Comparison of ENCODE assay signal across 26 mouse cellular contexts in the genomic region with DNA sequence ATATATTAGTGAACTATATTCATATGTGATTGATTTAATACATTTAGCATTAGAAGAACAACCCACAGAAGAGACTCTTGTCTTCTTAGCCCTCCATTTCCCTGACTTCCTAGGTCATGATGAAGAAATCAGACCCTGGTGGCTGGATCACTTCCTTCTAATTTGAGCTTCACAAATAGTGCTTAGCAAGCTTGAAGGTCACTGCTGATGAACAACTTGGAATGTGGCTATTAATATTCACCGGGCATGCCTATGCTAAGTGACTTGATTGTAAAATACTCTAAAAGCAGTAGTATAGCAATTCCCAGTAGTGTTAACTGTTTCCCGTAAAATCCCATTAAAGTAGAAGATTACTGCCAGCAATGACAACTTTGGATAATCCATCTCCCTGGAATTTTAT. TPM values are rescaled to one million over a fixed set of nuclear protein-coding genes. Genes with fewer than 3 reads are reported as not detected.
DNase-seq lines count a peak whose midpoint lies in the region; ATAC-seq and TF ChIP-seq lines count a peak whose summit lies in the region.
"Had no signal": no experiment of that assay in that cellular context is flagged by ENCODE, and none has a peak within 500 bp of the region (broad histone marks: within the 10 kb centered on the region; RNA-seq: fewer than 3 reads in every experiment).

No protein-coding gene starts in this region.

- no peak for TF ChIP-seq CTCF in heart, adult 2 months (IDR thresholded peaks at IDR 0.05)
- no peak for TF ChIP-seq CTCF in kidney, adult 2 months (conservative IDR thresholded peaks at IDR 0.05; ENCODE audit: insufficient read depth, insufficient read length, low read depth, low read length)
- TF ChIP-seq CTCF in brain, embryonic 14.5 days (IDR thresholded peaks at IDR 0.05; ENCODE audit: borderline replicate concordance, extremely low read depth, insufficient read depth, insufficient read length): no peak

- 59% methylated on average over 2 of the region's 2 CpGs for WGBS in heart, embryonic 16.5 days
- 53% methylated on average over 2 of the region's 2 CpGs for whole genome bisulfite sequencing in heart, adult 2 months
- WGBS in kidney, adult 2 months: 56% methylated on average over 2 of the region's 2 CpGs

- ATAC-seq in heart, embryonic 16.5 days (replicated peaks; ENCODE audit: extremely low read depth, insufficient read depth, low FRiP score): 0 out of 2 replicates have a peak, but pooled peaks have one; percentile 23
- ATAC-seq: CD4-positive, CD25-positive, alpha-beta regulatory T cell, adult 4 months; forebrain, embryonic 14.5 days; forebrain, postnatal 0 days; hindbrain, postnatal 0 days; inflammation-experienced regulatory T-cells, adult 6 months; intestine, embryonic 16.5 days had no signal

- no peak for TF ChIP-seq EP300 in heart, adult 2 months (IDR thresholded peaks at IDR 0.05; ENCODE audit: insufficient read depth, low read depth, low read length)

- no peak for TF ChIP-seq POLR2A in heart, adult 2 months (IDR thresholded peaks at IDR 0.05; ENCODE audit: insufficient read depth, low read depth, low read length)
- TF ChIP-seq POLR2A in kidney, adult 2 months (IDR thresholded peaks at IDR 0.05; ENCODE audit: low read depth, low read length): no peak
- TF ChIP-seq POLR2A in brain, embryonic 14.5 days (IDR thresholded peaks at IDR 0.05; ENCODE audit: borderline replicate concordance, extremely low read depth, insufficient read depth, insufficient read length, poor library complexity, severe bottlenecking): no peak

- H3K4me2 ChIP-seq in heart, embryonic 16.5 days (ENCODE audit: low read depth, low read length): no peak overlapping the region
- H3K4me2 ChIP-seq: embryonic facial prominence, embryonic 12.5 days; embryonic facial prominence, embryonic 15.5 days; heart, embryonic 13.5 days; hindbrain, embryonic 14.5 days had no signal

- peak overlapping the region; percentile 18; the same call in 1 of the 2 replicates for H3K27ac ChIP-seq in heart, embryonic 16.5 days (ENCODE audit: low read length)
- no peak overlapping the region for H3K27ac ChIP-seq in heart, adult 2 months
- no peak overlapping the region for H3K27ac ChIP-seq in kidney, adult 2 months (ENCODE audit: insufficient read depth, low read depth, low read length)
- H3K27ac ChIP-seq: embryonic facial prominence, embryonic 12.5 days; embryonic facial prominence, embryonic 15.5 days; heart, embryonic 10.5 days; heart, embryonic 13.5 days; hindbrain, embryonic 14.5 days; hindbrain, postnatal 0 days had no signal

- DNase-seq in heart, adult 2 months: no peak
- peak; percentile 44 for DNase-seq in kidney, adult 2 months
- DNase-seq in kidney, postnatal 10 days: no peak
- DNase-seq in brain, embryonic 14.5 days (ENCODE audit: low read depth): peak; percentile 18
- peak; percentile 65 for DNase-seq in skeletal muscle tissue, adult 2 months (ENCODE audit: low read depth, low spot score)
- DNase-seq: adrenal gland, adult 2 months; adrenal gland, postnatal 14 days; cerebellum, adult 2 months; cerebellum, adult 9-11 months; cerebellum, postnatal 25 days; forebrain, postnatal 0 days; gastrocnemius, postnatal 14 days; heart, postnatal 4 days had no signal

- no peak overlapping the region for H3K4me3 ChIP-seq in heart, embryonic 16.5 days (ENCODE audit: low read length)
- H3K4me3 ChIP-seq in heart, adult 2 months: no peak overlapping the region
- no peak overlapping the region for H3K4me3 ChIP-seq in kidney, adult 2 months (ENCODE audit: insufficient read depth, low read depth, low read length)
- H3K4me3 ChIP-seq: embryonic facial prominence, embryonic 12.5 days; embryonic facial prominence, embryonic 15.5 days; heart, embryonic 10.5 days; heart, embryonic 13.5 days had no signal

- no peaks in the 10 kb centered on the region; the same call in 1 of the 2 replicates for H3K4me1 ChIP-seq in heart, embryonic 16.5 days (ENCODE audit: control insufficient read depth, insufficient read depth, low read length)
- no peaks in the 10 kb centered on the region; the same call in 1 of the 2 replicates for H3K4me1 ChIP-seq in heart, adult 2 months (ENCODE audit: control insufficient read depth, insufficient read depth, low read length)
- no peaks in the 10 kb centered on the region for H3K4me1 ChIP-seq in kidney, adult 2 months (ENCODE audit: control insufficient read depth, insufficient read depth, low read length)
- H3K4me1 ChIP-seq: embryonic facial prominence, embryonic 12.5 days; embryonic facial prominence, embryonic 15.5 days had no signal

- no peaks in the 10 kb centered on the region for H3K27me3 ChIP-seq in heart, embryonic 16.5 days (ENCODE audit: control insufficient read depth, insufficient read depth, low read length)
- no peaks in the 10 kb centered on the region for H3K27me3 ChIP-seq in heart, adult 2 months (ENCODE audit: control insufficient read depth, insufficient read depth, low read length)
- no peaks in the 10 kb centered on the region for H3K27me3 ChIP-seq in kidney, adult 2 months (replicated peaks; ENCODE audit: control insufficient read depth, insufficient read depth, low read length)
- H3K27me3 ChIP-seq: embryonic facial prominence, embryonic 12.5 days; embryonic facial prominence, embryonic 15.5 days; heart, embryonic 13.5 days had no signal

- no peaks in the 10 kb centered on the region for H3K79me2 ChIP-seq in heart, adult 2 months (replicated peaks; ENCODE audit: control insufficient read depth, insufficient read depth, low read length)

- H3K36me3 ChIP-seq in heart, embryonic 16.5 days (ENCODE audit: control insufficient read depth, insufficient read depth): no peaks in the 10 kb centered on the region
- H3K36me3 ChIP-seq in heart, adult 2 months (ENCODE audit: control insufficient read depth, insufficient read depth, low read length): no peaks in the 10 kb centered on the region
- no peaks in the 10 kb centered on the region for H3K36me3 ChIP-seq in kidney, adult 2 months (ENCODE audit: control insufficient read depth, insufficient read depth, low read length)
- H3K36me3 ChIP-seq: embryonic facial prominence, embryonic 12.5 days; embryonic facial prominence, embryonic 15.5 days; heart, embryonic 10.5 days; heart, embryonic 13.5 days had no signal

- no peak overlapping the region for H3K9ac ChIP-seq in heart, embryonic 16.5 days (ENCODE audit: low read length)
- no peak overlapping the region for H3K9ac ChIP-seq in heart, adult 2 months (ENCODE audit: low read depth, low read length)
- H3K9ac ChIP-seq: embryonic facial prominence, embryonic 12.5 days; embryonic facial prominence, embryonic 15.5 days; forebrain, postnatal 0 days; heart, embryonic 13.5 days; hindbrain, embryonic 14.5 days had no signal

- intact Hi-C loops in heart, adult 2 months (cut with DNase I): no loop called here

- no peaks in the 10 kb centered on the region for H3K9me3 ChIP-seq in heart, embryonic 16.5 days (replicated peaks; ENCODE audit: control insufficient read depth, low read length)
- H3K9me3 ChIP-seq: embryonic facial prominence, embryonic 12.5 days; embryonic facial prominence, embryonic 15.5 days; heart, embryonic 10.5 days; heart, embryonic 13.5 days had no signal

RNA-seq across cellular contexts. Expression of gene Myl1, which starts 30.3 kb away (rescaled TPM):
- polyA plus RNA-seq in heart, embryonic 16.5 days (2015; fragmentation: Nextera tagmentation; extraction: Ambion mirVana): 333 and 565 TPM in 2 replicates
- total RNA-seq in heart, adult 2 months (2021): 10 to 100 TPM; 22.5 to 30.4 TPM
- 62.8 and 111 TPM in 2 replicates for polyA plus RNA-seq in heart, adult 2 months (2012; rRNA removed)
- polyA plus RNA-seq in kidney, adult 2 months (2012; rRNA removed): 1.2 and 56.0 TPM in 2 replicates
- polyA plus RNA-seq in brain, embryonic 14.5 days (2012; rRNA removed): 1.3 and 1.4 TPM in 2 replicates
- total RNA-seq: common myeloid progenitor, adult 5-6 weeks; forebrain, postnatal 0 days; MEL had no signal
- polyA plus RNA-seq: CD4-positive, CD25-positive, alpha-beta regulatory T cell, adult 4 months; inflammation-experienced regulatory T-cells, adult 6 months had no signal

Comparison
In these comparisons a context has a peak if more than half of its experiments do, and no peak if none do; other contexts are left out.
1. DNase-seq: peak in kidney, adult 2 months (single experiment), brain, embryonic 14.5 days (single experiment) and skeletal muscle tissue, adult 2 months (single experiment); none in heart, adult 2 months (0 of 2) and kidney, postnatal 10 days (single experiment).